Mouse (Mus musculus): ENCODE results near the gene C4b.

DNA sequence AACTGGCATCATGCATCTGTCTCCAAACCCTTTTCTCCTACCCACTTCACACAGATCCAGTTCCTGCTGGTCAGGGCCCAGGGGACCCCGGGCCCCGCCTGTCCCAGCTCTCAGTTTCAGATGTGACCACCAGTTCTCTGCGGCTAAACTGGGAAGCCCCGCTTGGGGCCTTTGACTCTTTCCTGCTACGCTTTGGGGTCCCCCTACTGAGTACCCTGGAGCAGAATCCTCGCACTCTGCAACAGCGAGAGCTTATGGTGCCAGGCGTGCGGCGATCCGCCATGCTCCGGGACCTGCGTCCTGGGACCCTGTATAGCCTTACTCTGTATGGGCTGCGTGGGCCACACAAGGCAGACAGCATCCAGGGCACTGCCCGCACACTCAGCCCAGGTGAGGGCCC is 27.4 kb downstream of the C4b start:
- no peak for TF ChIP-seq POLR2A (IDR thresholded peaks at IDR 0.05; ENCODE audit: insufficient read depth, low read depth, low read length)
- TF ChIP-seq CTCF (IDR thresholded peaks at IDR 0.05), result no peak
